Mouse (Mus musculus): ENCODE results near the gene Spns3. TPM values are rescaled to one million over a fixed set of nuclear protein-coding genes. Genes with fewer than 3 reads are reported as not detected.

Gene Spns3
- under 0.01 and 0.13 TPM in 2 replicates for total RNA-seq (2014; rRNA removed)
- 0.06 and 0.25 TPM in 2 replicates for polyA plus RNA-seq (2012; rRNA removed)

DNA sequence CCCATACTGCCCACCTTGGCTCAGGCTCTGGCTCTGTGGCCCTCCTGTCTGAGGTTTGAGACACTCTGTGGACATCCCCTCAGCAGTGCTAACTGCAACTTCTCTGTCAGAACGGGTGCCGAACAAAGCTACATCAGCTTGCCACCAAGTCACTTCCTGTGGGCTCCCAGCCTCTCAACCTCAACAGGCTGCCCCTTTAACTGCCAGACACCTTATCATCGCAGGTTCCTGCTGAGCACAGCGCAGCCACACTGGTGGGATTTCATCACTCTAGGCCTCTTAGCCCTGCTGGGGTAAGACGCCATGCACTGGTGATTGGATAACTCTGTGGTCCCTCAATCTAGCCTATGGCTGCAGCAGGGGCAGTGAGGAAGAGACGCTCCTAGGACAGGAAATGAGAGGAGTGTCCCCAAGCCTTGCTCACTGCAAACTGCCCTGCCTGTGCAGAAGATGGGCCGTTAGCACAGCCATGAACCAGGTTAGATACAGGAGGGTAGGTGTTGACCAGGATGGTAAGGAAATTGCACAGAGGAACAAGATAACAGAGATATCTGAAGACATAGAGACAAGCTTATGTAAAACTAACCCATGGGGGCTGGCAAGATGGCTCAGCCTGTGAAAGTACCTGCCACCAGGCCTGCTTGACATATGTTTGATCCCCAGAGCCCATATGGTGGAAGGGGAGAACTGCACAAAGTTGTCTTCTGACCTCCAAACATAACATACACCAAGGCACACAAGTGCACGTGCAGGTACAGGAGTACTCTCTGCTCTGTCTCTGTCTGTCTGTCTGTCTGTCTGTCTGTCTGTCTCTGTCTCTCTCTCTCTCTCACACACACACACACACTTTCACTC, at the start of gene Spns3:
TSS of gene Spns3 (minus strand) at position 373 of the 855 bp plus-strand sequence.
- no peak within 1 kb of the TSS for H3K9ac ChIP-seq (ENCODE audit: low read depth, low read length)
- no peak within 1 kb of the TSS for H3K4me3 ChIP-seq (ENCODE audit: insufficient read depth, low read depth, low read length)
- TF ChIP-seq POLR2A (IDR thresholded peaks at IDR 0.05; ENCODE audit: extremely low read depth, insufficient read depth, low read length) (no peak), CTCF (IDR thresholded peaks at IDR 0.05; ENCODE audit: low read depth, low read length) (no peak)
- H3K4me1 ChIP-seq (ENCODE audit: control insufficient read depth, insufficient read depth, low read length) = no peaks in the 10 kb centered on the region
- no peak within 1 kb of the TSS for H3K27ac ChIP-seq (replicated peaks; ENCODE audit: insufficient read depth, low read depth, low read length)
- DNase-seq (ENCODE audit: extremely low read depth, low read depth, low spot score) = no peak
- H3K36me3 ChIP-seq (ENCODE audit: control insufficient read depth, insufficient read depth, low read length) = no peaks in the 10 kb centered on the region
- no peaks in the 10 kb centered on the region for H3K27me3 ChIP-seq (ENCODE audit: control insufficient read depth, insufficient read depth, low read length)
- WGBS = 71% methylated on average over 8 of the region's 8 CpGs
- no peaks in the 10 kb centered on the region for H3K79me2 ChIP-seq (ENCODE audit: control insufficient read depth, insufficient read depth, low read length)

GRCm38 (mm10) chr11:72597780-72598179, 47.5 kb upstream of the Spns3 start:
- H3K9ac ChIP-seq (ENCODE audit: low read depth, low read length) = no peak overlapping the region
- no peak overlapping the region for H3K4me3 ChIP-seq (ENCODE audit: insufficient read depth, low read depth, low read length)
- H3K4me1 ChIP-seq (ENCODE audit: control insufficient read depth, insufficient read depth, low read length) = no peaks in the 10 kb centered on the region; the same call in 1 of the 2 replicates
- no peaks in the 10 kb centered on the region for H3K79me2 ChIP-seq (ENCODE audit: control insufficient read depth, insufficient read depth, low read length)
- no peak overlapping the region for H3K27ac ChIP-seq (replicated peaks; ENCODE audit: insufficient read depth, low read depth, low read length)
- WGBS = 91% methylated on average over 4 of the region's 4 CpGs
- H3K36me3 ChIP-seq (ENCODE audit: control insufficient read depth, insufficient read depth, low read length) = no peaks in the 10 kb centered on the region
- no peak for DNase-seq (ENCODE audit: extremely low read depth, low read depth, low spot score)
- no peaks in the 10 kb centered on the region for H3K27me3 ChIP-seq (ENCODE audit: control insufficient read depth, insufficient read depth, low read length)
- no peak for TF ChIP-seq CTCF (IDR thresholded peaks at IDR 0.05; ENCODE audit: low read depth, low read length)
- TF ChIP-seq POLR2A (IDR thresholded peaks at IDR 0.05; ENCODE audit: extremely low read depth, insufficient read depth, low read length) = no peak

DNA sequence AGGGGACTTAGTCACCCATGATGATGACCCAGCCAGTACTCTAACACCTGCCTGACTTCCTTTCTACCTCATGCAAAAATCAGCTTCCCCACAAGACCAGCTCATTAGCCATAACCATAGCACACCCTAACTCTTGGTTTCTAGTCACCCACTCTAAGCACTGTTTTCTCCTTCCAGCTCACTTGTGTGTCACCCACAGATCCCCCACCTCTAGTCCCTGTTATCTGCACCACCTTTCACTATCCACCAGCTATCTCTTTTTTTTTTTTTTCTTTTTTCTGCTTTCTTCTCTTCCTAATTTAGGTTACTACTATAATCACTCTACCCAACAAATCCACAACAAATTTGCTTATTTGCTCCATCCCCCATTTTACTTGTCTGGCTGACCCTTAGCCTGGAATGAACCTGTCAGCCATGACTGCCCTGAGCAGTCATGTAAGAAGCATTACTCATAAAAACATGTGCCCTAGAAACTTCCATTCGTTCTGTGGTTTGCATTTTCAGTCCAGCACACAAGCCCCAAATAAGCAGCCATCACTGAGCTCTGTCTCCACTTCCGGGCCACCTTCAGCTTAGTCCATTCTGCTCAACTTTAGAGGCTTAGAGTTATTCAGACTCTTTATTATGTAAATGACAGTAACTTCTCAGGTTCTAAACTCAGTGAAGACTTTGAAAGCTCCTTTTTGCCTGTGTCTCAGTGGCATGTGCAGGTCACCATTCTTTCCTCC, 44.9 kb upstream of the Spns3 start:
- no peak overlapping the region for H3K9ac ChIP-seq (ENCODE audit: low read depth, low read length)
- no peak overlapping the region for H3K4me3 ChIP-seq (ENCODE audit: insufficient read depth, low read depth, low read length)
- WGBS = 82% methylated on average over 2 of the region's 2 CpGs
- H3K27ac ChIP-seq (replicated peaks; ENCODE audit: insufficient read depth, low read depth, low read length) = no peak overlapping the region
- H3K79me2 ChIP-seq (ENCODE audit: control insufficient read depth, insufficient read depth, low read length) = no peaks in the 10 kb centered on the region
- H3K36me3 ChIP-seq (ENCODE audit: control insufficient read depth, insufficient read depth, low read length) = no peaks in the 10 kb centered on the region; the same call in 1 of the 2 replicates
- H3K27me3 ChIP-seq (ENCODE audit: control insufficient read depth, insufficient read depth, low read length) = no peaks in the 10 kb centered on the region
- DNase-seq (ENCODE audit: extremely low read depth, low read depth, low spot score) = no peak
- TF ChIP-seq POLR2A (IDR thresholded peaks at IDR 0.05; ENCODE audit: extremely low read depth, insufficient read depth, low read length) (no peak), CTCF (IDR thresholded peaks at IDR 0.05; ENCODE audit: low read depth, low read length) (no peak)
- H3K4me1 ChIP-seq (ENCODE audit: control insufficient read depth, insufficient read depth, low read length) = no peaks in the 10 kb centered on the region; the same call in 1 of the 2 replicates

DNA sequence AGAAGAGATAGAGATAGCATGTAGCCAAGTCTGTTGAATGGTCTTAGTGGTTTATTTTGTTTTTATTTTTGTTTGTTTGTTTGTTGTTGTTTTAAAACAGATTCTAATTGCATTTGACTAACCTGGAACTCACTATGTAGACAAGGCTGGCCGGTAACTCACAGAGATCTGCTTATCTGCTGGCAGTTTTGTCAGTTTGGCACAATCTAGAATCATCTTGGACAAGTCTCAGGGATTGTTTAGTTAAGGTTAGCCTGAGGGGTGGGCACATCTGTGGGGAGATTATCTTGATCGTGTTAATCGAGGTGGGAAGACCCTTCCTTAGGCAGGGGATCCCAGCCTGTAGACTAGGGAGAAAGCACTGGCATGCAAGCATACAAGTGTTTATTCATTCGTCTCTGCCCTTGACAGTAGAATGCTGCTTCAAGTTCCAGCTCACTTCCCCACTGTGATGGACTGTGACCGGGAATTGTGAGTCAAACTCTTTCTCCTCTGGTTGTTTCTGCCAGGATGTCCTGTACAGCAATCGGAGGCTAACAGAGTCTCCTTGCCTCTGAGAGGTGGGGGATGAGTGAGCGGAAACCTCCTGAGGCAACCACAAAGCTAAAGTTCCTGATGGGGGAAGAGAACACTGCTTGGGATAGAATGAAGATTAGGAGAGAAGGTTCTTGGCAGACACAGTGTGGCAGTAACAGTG, 37.4 kb upstream of the Spns3 start:
- Histone ChIP-seq H3K27ac (replicated peaks; ENCODE audit: insufficient read depth, low read depth, low read length) (no peak overlapping the region), H3K4me3 (ENCODE audit: insufficient read depth, low read depth, low read length) (no peak overlapping the region), H3K9ac (ENCODE audit: low read depth, low read length) (no peak overlapping the region), H3K36me3 (ENCODE audit: control insufficient read depth, insufficient read depth, low read length) (no peaks in the 10 kb centered on the region; the same call in 1 of the 2 replicates), H3K4me1 (ENCODE audit: control insufficient read depth, insufficient read depth, low read length) (peaks cover 5% of the 10 kb centered on the region), H3K79me2 (ENCODE audit: control insufficient read depth, insufficient read depth, low read length) (no peaks in the 10 kb centered on the region), H3K27me3 (ENCODE audit: control insufficient read depth, insufficient read depth, low read length) (no peaks in the 10 kb centered on the region)
- TF ChIP-seq POLR2A (IDR thresholded peaks at IDR 0.05; ENCODE audit: extremely low read depth, insufficient read depth, low read length) = no peak
- no peak for TF ChIP-seq CTCF (IDR thresholded peaks at IDR 0.05; ENCODE audit: low read depth, low read length)
- 25% methylated on average over 7 of the region's 7 CpGs for WGBS
- DNase-seq (ENCODE audit: extremely low read depth, low read depth, low spot score) = peak; percentile 58

DNA sequence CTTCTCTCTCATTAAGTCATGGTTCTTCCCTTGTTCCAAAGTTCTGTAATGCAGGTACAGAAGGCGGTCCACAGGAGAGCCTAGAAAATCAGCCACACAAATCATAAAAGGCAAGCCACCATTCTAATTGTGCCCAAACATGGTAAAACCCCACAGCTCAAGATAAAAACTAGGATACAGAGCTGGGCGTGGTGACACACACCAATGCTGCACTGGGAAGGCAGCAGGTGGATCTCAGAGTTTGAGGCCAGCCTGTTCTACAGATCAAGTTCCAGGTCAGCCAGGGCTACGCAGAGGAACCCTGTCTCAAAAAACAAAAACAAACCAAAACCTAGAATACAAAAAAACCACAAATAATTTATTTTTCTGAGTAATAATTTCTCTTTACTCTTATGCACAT, 36.3 kb upstream of the Spns3 start:
- H3K4me3 ChIP-seq (ENCODE audit: insufficient read depth, low read depth, low read length) = no peak overlapping the region
- TF ChIP-seq CTCF (IDR thresholded peaks at IDR 0.05; ENCODE audit: low read depth, low read length) (no peak), POLR2A (IDR thresholded peaks at IDR 0.05; ENCODE audit: extremely low read depth, insufficient read depth, low read length) (no peak)
- no peak overlapping the region for H3K9ac ChIP-seq (ENCODE audit: low read depth, low read length)
- 96% methylated on average over 3 of the region's 3 CpGs for WGBS
- no peaks in the 10 kb centered on the region for H3K79me2 ChIP-seq (ENCODE audit: control insufficient read depth, insufficient read depth, low read length)
- no peaks in the 10 kb centered on the region for H3K27me3 ChIP-seq (ENCODE audit: control insufficient read depth, insufficient read depth, low read length)
- H3K36me3 ChIP-seq (ENCODE audit: control insufficient read depth, insufficient read depth, low read length) = no peaks in the 10 kb centered on the region
- no peak overlapping the region for H3K27ac ChIP-seq (replicated peaks; ENCODE audit: insufficient read depth, low read depth, low read length)
- no peak for DNase-seq (ENCODE audit: extremely low read depth, low read depth, low spot score)
- peaks cover 7% of the 10 kb centered on the region for H3K4me1 ChIP-seq (ENCODE audit: control insufficient read depth, insufficient read depth, low read length)
